In genomic region chr3:91958571-91958970, GRCm38 (mm10) we compare ENCODE assay signal across 26 mouse cellular contexts. TPM values are rescaled to one million over a fixed set of nuclear protein-coding genes. Genes with fewer than 3 reads are reported as not detected.
"Had no signal": no experiment of that assay in that cellular context is flagged by ENCODE, and none has a peak within 500 bp of the region (broad histone marks: within the 10 kb centered on the region; RNA-seq: fewer than 3 reads in every experiment).

No protein-coding gene starts in this region.

- H3K4me1 ChIP-seq: midbrain, embryonic 10.5 days; midbrain, embryonic 12.5 days; neural tube, embryonic 13.5 days; neural tube, embryonic 15.5 days had no signal

- H3K9ac ChIP-seq: lung, embryonic 14.5 days; midbrain, embryonic 12.5 days; neural tube, embryonic 13.5 days; neural tube, embryonic 15.5 days had no signal

- H3K27me3 ChIP-seq: midbrain, embryonic 12.5 days; neural tube, embryonic 13.5 days; neural tube, embryonic 15.5 days had no signal

- H3K27ac ChIP-seq: midbrain, embryonic 10.5 days; midbrain, embryonic 12.5 days; neural tube, embryonic 13.5 days; neural tube, embryonic 15.5 days had no signal

- H3K9me3 ChIP-seq: midbrain, embryonic 12.5 days; neural tube, embryonic 15.5 days had no signal

- DNase-seq: lung, adult 18-20 months; lung, embryonic 14.5 days; lung, postnatal 10 days; lung, postnatal 4 days; midbrain, embryonic 14.5 days; retina, postnatal 1 day; right cerebral cortex, adult 18-20 months; right cerebral cortex, postnatal 25 days; right cerebral cortex, postnatal 4 days; spleen, adult 18-20 months; thymus, adult 18-20 months; thymus, postnatal 14 days; thymus, postnatal 36 days had no signal

- H3K4me3 ChIP-seq: midbrain, embryonic 10.5 days; midbrain, embryonic 12.5 days; myocyte; neural tube, embryonic 13.5 days; neural tube, embryonic 15.5 days had no signal

- H3K36me3 ChIP-seq: midbrain, embryonic 10.5 days; midbrain, embryonic 12.5 days; neural tube, embryonic 13.5 days; neural tube, embryonic 15.5 days had no signal

RNA-seq across cellular contexts. Expression of gene Pglyrp3, which starts 55.8 kb away (rescaled TPM):
- total RNA-seq: megakaryocyte, adult 5-6 weeks; megakaryocyte-erythroid progenitor cell, adult 5-6 weeks had no signal
- polyA plus RNA-seq: lung, embryonic 14.5 days; lung, embryonic 16.5 days; midbrain, embryonic 10.5 days; midbrain, embryonic 12.5 days; midbrain, embryonic 14.5 days; midbrain, embryonic 16.5 days; myocyte; neural tube, embryonic 11.5 days; neural tube, embryonic 13.5 days; neural tube, embryonic 15.5 days; small intestine, adult 2 months; stomach, embryonic 14.5 days; thymus, postnatal 0 days had no signal
